Mouse (Mus musculus) cortical plate, adult 2 months (tissue): Measurements from ENCODE around the gene Lrp11.

Source experiments
- CTCF ChIP-seq: fragments of 200-500 bp; IDR thresholded peaks from 2 replicates; pipeline ENCODE4 v1.5.1; 2011; ENCODE audit warnings: mild to moderate bottlenecking, control low read depth, low read length; ENCODE audit not compliant: insufficient read depth; ENCODE audit errors: extremely low read depth
- POLR2A ChIP-seq: fragments of 200-500 bp; IDR thresholded peaks from 2 replicates; pipeline ENCODE4 v1.6.1; 2011; ENCODE audit warnings: mild to moderate bottlenecking, low read length, control low read depth; ENCODE audit not compliant: insufficient read depth; ENCODE audit errors: extremely low read depth

DNA sequence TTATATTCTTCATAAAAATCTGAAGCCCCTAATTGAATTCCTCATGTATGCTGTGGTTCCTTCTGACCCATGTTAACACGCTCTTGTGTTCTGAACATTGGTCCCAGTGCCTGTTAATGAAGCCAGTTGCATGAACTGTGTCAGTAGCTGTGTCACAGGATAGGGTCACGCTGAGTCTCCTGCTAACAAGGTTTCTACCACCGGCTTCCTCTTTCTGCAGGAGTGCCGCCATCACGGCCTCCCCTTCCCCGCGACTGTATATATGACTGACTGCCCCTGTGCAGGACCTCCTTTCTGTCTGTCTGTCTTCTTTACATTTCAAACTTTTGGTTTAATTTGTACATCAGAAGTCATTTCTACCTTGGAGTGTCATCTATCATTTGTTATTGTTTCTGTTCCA, 8.6 kb downstream of the Lrp11 start:
- no peak for TF ChIP-seq CTCF
- no peak for TF ChIP-seq POLR2A
